Mouse (Mus musculus) intestine, postnatal 0 days (tissue): ENCODE results near the gene Rpl14. TPM values are rescaled to one million over a fixed set of nuclear protein-coding genes. Genes with fewer than 3 reads are reported as not detected.

Experiments used
- ATAC-seq: fragments of 200-750 bp; cut with Nextera tagmentation; 2 replicates; pipeline ENCODE4 v1.8.0; 2017; ENCODE audit warnings: mild to moderate bottlenecking, moderate TSS enrichment, moderate library complexity
- H3K27ac ChIP-seq: fragments of 300-500 bp; sonication (generic); 2 replicates; pipeline ENCODE4 v1.5.1; 2014; ENCODE audit warnings: mild to moderate bottlenecking, low read depth, low read length, moderate library complexity
- H3K27me3 ChIP-seq: fragments of 300-500 bp; sonication (generic); replicated peaks from 2 replicates; pipeline ENCODE4 v1.6.1; 2014; ENCODE audit warnings: low read length, mixed read lengths; ENCODE audit not compliant: control insufficient read depth, insufficient read depth
- H3K36me3 ChIP-seq: fragments of 300-500 bp; sonication (generic); 2 replicates; pipeline ENCODE4 v1.6.1; 2014; ENCODE audit warnings: mild to moderate bottlenecking, moderate library complexity; ENCODE audit not compliant: control insufficient read depth, insufficient read depth
- H3K4me1 ChIP-seq: fragments of 300-500 bp; sonication (generic); replicated peaks from 2 replicates; pipeline ENCODE4 v1.6.1; 2014; ENCODE audit warnings: antibody characterized with exemption, low read length, mixed read lengths; ENCODE audit not compliant: control insufficient read depth, insufficient read depth
- H3K4me2 ChIP-seq: fragments of 300-500 bp; sonication (generic); replicated peaks from 2 replicates; pipeline ENCODE4 v1.6.1; 2014; ENCODE audit warnings: low read depth, mild to moderate bottlenecking, moderate library complexity
- H3K4me3 ChIP-seq: fragments of 300-500 bp; sonication (generic); 2 replicates; pipeline ENCODE4 v1.5.1; 2014; ENCODE audit warnings: low read depth, low read length
- H3K9ac ChIP-seq: fragments of 300-500 bp; sonication (generic); 2 replicates; pipeline ENCODE4 v1.6.1; 2014; ENCODE audit warnings: mild to moderate bottlenecking, low read depth, low read length
- H3K9me3 ChIP-seq: fragments of 300-500 bp; sonication (generic); 2 replicates; pipeline ENCODE4 v1.6.1; 2016; ENCODE audit warnings: mixed run types; ENCODE audit not compliant: control insufficient read depth
- CTCF ChIP-seq: sonication (generic); IDR thresholded peaks from 2 replicates; pipeline ENCODE4 v1.5.1; 2016; ENCODE audit warnings: low read depth, mild to moderate bottlenecking, control low read depth, antibody characterized with exemption, moderate library complexity
- WGBS: fragments of 180-500 bp; shearing (Covaris S2); extraction: QIAGEN DNeasy Blood & Tissue Kit; methylation state at CpG from one replicate; pipeline ENCODE4 v1.1.7; 2014; 5-methylcytosine and 5-hydroxymethylcytosine counted together
- polyA plus RNA-seq: library from polyadenylated mRNA; unstranded; fragments of >200 nt; fragmentation: Nextera tagmentation; extraction: Ambion mirVana; gene quantifications from 2 replicates; pipeline ENCODE4 v1.2.1, GENCODE M21; 2015

Rpl14 gene
- polyA plus RNA-seq, 1 experiment from 2014 or later: 505 TPM

GRCm38 (mm10) chr9:120582619-120583308, 11.5 kb downstream of the Rpl14 start:
- Histone ChIP-seq H3K4me3 (peak overlapping the region; percentile 42), H3K4me1 (peaks cover 8% of the 10 kb centered on the region; the same call in 1 of the 2 replicates), H3K36me3 (no peaks in the 10 kb centered on the region), H3K27me3 (no peaks in the 10 kb centered on the region), H3K4me2 (peak overlapping the region; percentile 84), H3K9ac (peak overlapping the region; percentile 28), H3K9me3 (no peaks in the 10 kb centered on the region), H3K27ac (peak overlapping the region; percentile 66)
- peak; percentile 96 for TF ChIP-seq CTCF
- WGBS: 7% methylated on average over 28 of the region's 28 CpGs
- peak; percentile 88 for ATAC-seq

DNA sequence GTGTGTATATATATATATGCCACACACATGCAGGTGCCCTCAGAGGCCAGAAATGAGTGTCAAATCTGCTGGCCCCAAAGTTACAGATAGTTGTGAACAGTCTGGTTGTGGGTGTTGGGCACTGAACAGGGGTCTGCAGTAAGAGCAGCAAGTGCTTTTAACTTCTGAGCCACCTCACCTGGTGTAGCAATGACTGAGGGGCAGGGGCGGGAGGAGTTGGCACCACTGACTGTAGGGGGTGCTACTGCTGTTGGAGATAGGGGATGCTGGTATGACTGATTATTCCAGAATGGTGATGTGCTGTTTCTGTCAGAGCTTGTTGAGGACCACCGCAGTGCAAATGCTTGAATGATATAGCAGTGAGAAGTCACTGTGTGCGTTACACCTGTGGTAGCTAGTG, 12.1 kb downstream of the Rpl14 start:
- WGBS: 79% methylated on average over 3 of the region's 3 CpGs
- Histone ChIP-seq H3K4me2 (peak overlapping the region; percentile 84), H3K9ac (peak overlapping the region; percentile 28; the same call in 1 of the 2 replicates), H3K36me3 (no peaks in the 10 kb centered on the region), H3K27ac (no peak overlapping the region; the same call in 1 of the 2 replicates), H3K27me3 (no peaks in the 10 kb centered on the region), H3K4me1 (peaks cover 3% of the 10 kb centered on the region; the same call in 1 of the 2 replicates), H3K9me3 (no peaks in the 10 kb centered on the region), H3K4me3 (0 out of 2 replicates have a peak overlapping the region, but pooled peaks have one; percentile 42)
- ATAC-seq: no peak
- 0 out of 2 replicates have a peak, but pooled peaks have one; percentile 16 for TF ChIP-seq CTCF

- no peak overlapping the region for H3K4me2 ChIP-seq
- ATAC-seq: no peak
- H3K9me3 ChIP-seq: no peaks in the 10 kb centered on the region
- TF ChIP-seq CTCF: peak; percentile 95
- no peaks in the 10 kb centered on the region for H3K27me3 ChIP-seq
- no peak overlapping the region for H3K4me3 ChIP-seq
- no peak overlapping the region for H3K27ac ChIP-seq
- H3K4me1 ChIP-seq: no peaks in the 10 kb centered on the region
- no peak overlapping the region for H3K9ac ChIP-seq
- 7% methylated on average over 3 of the region's 3 CpGs for WGBS
- no peaks in the 10 kb centered on the region for H3K36me3 ChIP-seq
Observed at GRCm38 (mm10) chr9:120586546-120586945, 15.3 kb downstream of the Rpl14 start.

DNA sequence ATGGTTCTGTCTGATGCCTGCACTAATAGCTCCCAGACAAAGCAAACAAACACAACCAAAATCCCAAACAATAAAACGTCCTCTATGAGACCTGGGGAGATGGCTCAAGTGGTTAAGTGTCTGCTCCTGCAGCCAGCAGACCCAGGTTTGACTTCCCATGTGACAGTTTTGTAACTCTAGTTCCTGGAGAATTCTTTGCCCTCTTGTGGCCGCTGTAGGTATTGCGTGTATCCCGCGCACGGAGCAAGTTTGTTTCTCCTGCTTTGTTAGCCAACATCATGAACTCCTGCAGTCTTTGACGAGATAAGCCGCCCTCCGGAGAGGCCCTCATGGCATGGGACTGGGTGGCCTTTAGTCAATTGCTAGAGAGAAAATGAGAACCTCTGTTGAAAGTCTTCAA, 20.2 kb downstream of the Rpl14 start:
- peak; percentile 87 for TF ChIP-seq CTCF
- Histone ChIP-seq H3K27ac (no peak overlapping the region), H3K9ac (no peak overlapping the region), H3K4me1 (no peaks in the 10 kb centered on the region), H3K27me3 (no peaks in the 10 kb centered on the region), H3K9me3 (no peaks in the 10 kb centered on the region), H3K4me2 (no peak overlapping the region), H3K36me3 (no peaks in the 10 kb centered on the region), H3K4me3 (no peak overlapping the region)
- ATAC-seq: peak; percentile 28; the same call in 1 of the 2 replicates
- WGBS: 3% methylated on average over 9 of the region's 9 CpGs

- Histone ChIP-seq H3K4me2 (no peak overlapping the region), H3K9me3 (no peaks in the 10 kb centered on the region), H3K27me3 (no peaks in the 10 kb centered on the region), H3K36me3 (no peaks in the 10 kb centered on the region), H3K4me1 (no peaks in the 10 kb centered on the region), H3K9ac (no peak overlapping the region), H3K4me3 (no peak overlapping the region), H3K27ac (no peak overlapping the region)
- no peak for ATAC-seq
- 70% methylated on average over 9 of the region's 9 CpGs for WGBS
- TF ChIP-seq CTCF: no peak
Observed at GRCm38 (mm10) chr9:120593383-120594101, 22.3 kb downstream of the Rpl14 start.

GRCm38 (mm10) chr9:120594839-120595238, 23.6 kb downstream of the Rpl14 start:
- H3K9ac ChIP-seq: no peak overlapping the region
- H3K27ac ChIP-seq: no peak overlapping the region
- no peaks in the 10 kb centered on the region for H3K4me1 ChIP-seq
- no peak overlapping the region for H3K4me2 ChIP-seq
- no peaks in the 10 kb centered on the region for H3K9me3 ChIP-seq
- no peak for ATAC-seq
- no peak for TF ChIP-seq CTCF
- WGBS: 74% methylated on average over 6 of the region's 6 CpGs
- no peak overlapping the region for H3K4me3 ChIP-seq
- no peaks in the 10 kb centered on the region for H3K27me3 ChIP-seq
- H3K36me3 ChIP-seq: no peaks in the 10 kb centered on the region
